Mouse (Mus musculus) gastrocnemius, postnatal 36 days (tissue): ENCODE data around the gene Tmem176a. TPM values are rescaled to one million over a fixed set of nuclear protein-coding genes. Genes with fewer than 3 reads are reported as not detected.

Source experiments
- DNase-seq, 2 experiments: peaks; one replicate each; pipeline ENCODE4 v3.0.0; 2022
- intact Hi-C: fragments of 180-260 bp; cut with DNase I; formaldehyde crosslinking; loops from one replicate; pipeline ENCODE4 v1.15.1; 2025
- total RNA-seq, 2 experiments: library from RNA; stranded (reverse); gene quantifications; 2 replicates each; pipeline ENCODE4 v1.2.3; 2021

Gene Tmem176a
- total RNA-seq, 2 experiments from 2014 or later: 4.2 to 4.6 TPM

- intact Hi-C loops: no loop called here
These were observed 31.9 kb downstream of the Tmem176a start, which contains the start of gene Aoc1 for GRCm38 (mm10) chr6:48872596-48872995. Aoc1 (plus strand) TSS chr6:48872896.

GRCm38 (mm10) chr6:48874576-48874975 is 33.9 kb downstream of the Tmem176a start:
- DNase-seq: no peak
- intact Hi-C loops: no loop called here

More at GRCm38 (mm10) chr6:48872596-48872995, 31.9 kb downstream of the Tmem176a start, which contains the start of gene Aoc1:
- no peak for DNase-seq

GRCm38 (mm10) chr6:48875515-48875914 is 34.8 kb downstream of the Tmem176a start:
- intact Hi-C loops: no loop called here
- no peak for DNase-seq

- no peak for DNase-seq
- intact Hi-C loops: no loop called here
These were observed 35.9 kb downstream of the Tmem176a start for GRCm38 (mm10) chr6:48876510-48877135.

GRCm38 (mm10) chr6:48894203-48894602 is 53.5 kb downstream of the Tmem176a start:
- DNase-seq: no peak
- intact Hi-C loops: no loop called here

GRCm38 (mm10) chr6:48894938-48895818 is 54.5 kb downstream of the Tmem176a start:
- no peak for DNase-seq

GRCm38 (mm10) chr6:48895941-48896340 is 55.2 kb downstream of the Tmem176a start:
- intact Hi-C loops: no loop called here
- no peak for DNase-seq

More at GRCm38 (mm10) chr6:48894938-48895818, 54.5 kb downstream of the Tmem176a start:
- intact Hi-C loops: no loop called here

Other genes with a start within 250 kb of the Tmem176a start
- 10 to 100 TPM; 19.4 to 29.3 TPM for gene Repin1, start 247.0 kb upstream of the Tmem176a start, total RNA-seq
- gene Gm44965, start 247.0 kb upstream of the Tmem176a start, total RNA-seq: 1 to 10 TPM in 1 of 2 experiments, not detected in 1; 2.1 TPM
- gene Zfp775, start 238.9 kb upstream of the Tmem176a start, total RNA-seq: 1 to 10 TPM; 5.9 to 6.4 TPM
- gene AI854703, start 214.2 kb upstream of the Tmem176a start, total RNA-seq: under 1 TPM; 0.25 to 0.48 TPM
- 1 to 10 TPM; 1.9 to 2.8 TPM for gene Gimap8, start 193.7 kb upstream of the Tmem176a start, total RNA-seq
- gene Gimap9, start 164.8 kb upstream of the Tmem176a start, total RNA-seq: 1 to 10 TPM in 1 of 2 experiments, under 1 TPM in 1; 0.94 to 2.1 TPM
- 1 to 10 TPM; 4.1 to 6.5 TPM for gene Gimap4, start 156.4 kb upstream of the Tmem176a start, total RNA-seq
- 10 to 100 TPM in 1 of 2 experiments, 1 to 10 TPM in 1; 9.0 to 13.0 TPM for gene Gimap6, start 132.7 kb upstream of the Tmem176a start, total RNA-seq
- not detected for gene Gm28053, start 122.3 kb upstream of the Tmem176a start, total RNA-seq
- not detected for gene Gimap7, start 122.3 kb upstream of the Tmem176a start, total RNA-seq
- 1 to 10 TPM; 3.0 to 3.4 TPM for gene Gimap1, start 101.9 kb upstream of the Tmem176a start, total RNA-seq
- gene Gimap5, start 94.7 kb upstream of the Tmem176a start, total RNA-seq: 1 to 10 TPM; 1.7 to 2.1 TPM
- not detected for gene Gimap3, start 70.1 kb upstream of the Tmem176a start, total RNA-seq
- 10 to 100 TPM in 1 of 2 experiments, 1 to 10 TPM in 1; 8.2 to 12.9 TPM for gene Tmem176b, start 577 bp downstream of the Tmem176a start, total RNA-seq
- not detected for gene Aoc1, start 32.0 kb downstream of the Tmem176a start, total RNA-seq
- not detected for gene 1600015I10Rik, start 89.0 kb downstream of the Tmem176a start, total RNA-seq
- not detected for gene Doxl2, start 134.0 kb downstream of the Tmem176a start, total RNA-seq
- gene Svs1, start 145.9 kb downstream of the Tmem176a start, total RNA-seq: not detected
- 1 to 10 TPM; 1.0 to 2.2 TPM for gene Gpnmb, start 195.6 kb downstream of the Tmem176a start, total RNA-seq
- 10 to 100 TPM; 42.3 to 43.0 TPM for gene Malsu1, start 232.9 kb downstream of the Tmem176a start, total RNA-seq